Mouse (Mus musculus): ENCODE results near the gene E130311K13Rik. TPM values are rescaled to one million over a fixed set of nuclear protein-coding genes. Genes with fewer than 3 reads are reported as not detected.

E130311K13Rik gene
- polyA plus RNA-seq (2017; shearing (Covaris generic)), result 13.2 TPM

GRCm38 (mm10) chr3:63928878-63929859 lies at the start of gene E130311K13Rik:
Gene E130311K13Rik, minus strand, starts transcription at chr3:63929472.

GRCm38 (mm10) chr3:63975955-63976908 lies 47.0 kb upstream of the E130311K13Rik start, which contains the start of gene Gmps:
Gene Gmps, plus strand, starts transcription at chr3:63976106.

GRCm38 (mm10) chr3:63964100-63964921 lies 35.0 kb upstream of the E130311K13Rik start, which contains the start of gene Slc33a1:
Gene Slc33a1, minus strand, starts transcription at chr3:63964768.

GRCm38 (mm10) chr3:63899309-63899695 lies 30.0 kb downstream of the E130311K13Rik start, which contains the start of gene Plch1:
Gene Plch1, minus strand, starts transcription at chr3:63899472.

Other genes with a start within 250 kb of the E130311K13Rik start
- gene Plch1, start 30.0 kb downstream of the E130311K13Rik start, polyA plus RNA-seq (2017; shearing (Covaris generic)), result not detected
- gene Slc33a1, start 35.3 kb upstream of the E130311K13Rik start, polyA plus RNA-seq (2017; shearing (Covaris generic)), result 25.9 TPM
- 26.5 TPM for gene Gmps, start 46.6 kb upstream of the E130311K13Rik start, polyA plus RNA-seq (2017; shearing (Covaris generic))
- gene Vmn2r1, start 152.1 kb upstream of the E130311K13Rik start, polyA plus RNA-seq (2017; shearing (Covaris generic)), result not detected
- gene Vmn2r2, start 212.5 kb upstream of the E130311K13Rik start, polyA plus RNA-seq (2017; shearing (Covaris generic)), result not detected

Measured in inflammation-experienced regulatory T-cells, adult 16 weeks (primary cell).